Mouse (Mus musculus) left cerebral cortex, postnatal 36 days (tissue): ENCODE measurements around the gene Map3k12. TPM values are rescaled to one million over a fixed set of nuclear protein-coding genes. Genes with fewer than 3 reads are reported as not detected.
A peak's percentile ranks its signal among the peaks of the same experiment; 100 is the strongest.

Source experiments
- DNase-seq, 2 experiments: peaks; one replicate each; pipeline ENCODE4 v3.0.0; 2021 to 2022; ENCODE audit warnings: low spot score in 2 of 2, mixed read lengths in 1 of 2
- intact Hi-C: fragments of 180-260 bp; cut with DNase I; formaldehyde crosslinking; loops from one replicate; pipeline ENCODE4 v1.15.1; 2025
- total RNA-seq, 2 experiments: library from RNA; stranded (reverse); gene quantifications; 2 replicates each; pipeline ENCODE4 v1.2.3; 2021

The Map3k12 gene
- total RNA-seq, 2 experiments from 2014 or later = 96.4 to 98.8 TPM

DNA sequence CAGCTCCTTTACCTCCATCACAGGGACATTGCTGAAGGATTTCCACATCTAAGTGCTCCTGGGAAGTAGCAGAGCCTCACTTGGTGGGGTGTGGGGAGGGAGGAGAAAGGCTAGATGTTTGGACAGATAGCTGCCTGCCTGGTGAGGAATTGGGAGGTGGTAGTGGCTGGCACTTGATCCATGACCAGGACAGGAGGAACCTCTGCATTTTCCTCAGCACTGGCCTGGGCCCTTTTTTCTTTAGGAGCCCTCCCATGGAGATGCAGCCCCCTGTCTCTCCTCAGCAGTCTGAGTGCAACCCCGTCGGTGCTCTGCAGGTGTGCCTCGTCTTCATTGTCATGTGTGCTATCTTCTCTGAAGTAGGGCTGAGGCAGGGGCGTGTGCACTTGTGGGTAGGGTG is 4.6 kb upstream of the Map3k12 start:
- intact Hi-C loops = loop anchor here (10.0 kb wide), 1 partner anchor 143 kb away; no protein-coding TSS in a partner anchor
- no peak for DNase-seq

DNA sequence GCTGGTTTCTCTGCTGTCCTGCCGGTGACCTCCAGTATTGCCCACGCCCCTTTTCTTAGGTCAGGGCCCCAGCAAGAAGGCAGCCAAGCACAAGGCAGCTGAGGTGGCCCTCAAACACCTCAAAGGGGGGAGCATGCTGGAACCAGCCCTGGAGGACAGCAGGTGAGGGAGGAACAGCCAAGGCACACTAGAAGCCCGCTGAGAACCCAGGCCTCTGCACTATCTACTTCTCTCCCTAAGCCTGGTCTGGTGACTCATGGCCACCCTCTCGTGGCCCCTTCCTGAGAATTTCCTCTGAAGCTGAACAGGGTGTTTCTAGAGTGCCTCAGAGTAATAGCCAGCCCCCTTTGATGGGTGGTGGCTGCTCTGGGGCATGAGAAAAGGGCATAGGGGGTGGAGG is 3.6 kb upstream of the Map3k12 start:
- DNase-seq = no peak
- intact Hi-C loops = loop anchor here (10.0 kb wide), 1 partner anchor 144 kb away; no protein-coding TSS in a partner anchor

DNA sequence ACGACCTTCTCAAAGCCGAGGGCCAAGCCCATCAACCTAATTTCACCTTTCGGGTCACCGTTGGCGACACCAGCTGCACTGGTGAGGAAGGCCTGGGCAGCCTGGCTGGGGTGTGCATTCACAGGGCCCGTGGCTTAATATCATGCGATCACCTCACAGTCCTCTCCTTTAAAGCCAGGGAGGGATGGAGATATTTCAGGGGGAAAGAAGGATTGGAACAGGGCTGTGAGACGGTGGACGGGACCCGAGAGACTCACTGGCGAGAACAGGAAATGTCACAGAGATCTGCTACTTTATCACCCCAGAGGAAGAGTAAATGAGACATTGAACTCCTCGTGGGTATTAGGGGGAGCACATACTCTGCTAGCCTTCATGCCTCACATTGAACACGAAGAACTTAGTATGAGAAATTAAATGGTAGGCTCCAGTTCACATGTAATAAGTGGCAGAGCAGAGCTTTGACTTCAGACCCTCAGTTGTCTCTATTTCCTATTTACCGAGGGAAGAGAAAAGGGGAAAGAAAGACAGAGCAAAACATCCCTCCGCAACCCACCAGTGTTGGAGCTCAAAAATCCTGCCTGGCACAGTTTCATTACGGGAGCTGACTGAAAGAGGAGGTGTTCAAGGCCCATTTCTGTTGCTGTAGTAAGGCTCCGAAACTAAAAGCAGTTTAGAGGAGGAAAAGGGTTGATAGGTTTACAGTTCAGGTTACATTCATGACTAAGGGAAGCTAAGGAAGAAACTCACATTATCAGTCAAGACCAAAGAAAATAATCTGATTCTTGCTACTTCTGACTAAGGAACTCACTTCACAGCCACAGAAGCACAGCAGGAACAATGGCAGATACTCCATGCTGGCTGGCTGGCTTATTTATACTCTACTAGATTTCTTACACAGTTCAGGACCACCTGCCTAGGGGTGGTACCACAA is 2.6 kb upstream of the Map3k12 start:
- no peak for DNase-seq
- intact Hi-C loops = loop anchor here (2.0 to 10.0 kb wide), 2 partner anchors 67 to 145 kb away; no protein-coding TSS in a partner anchor

DNA sequence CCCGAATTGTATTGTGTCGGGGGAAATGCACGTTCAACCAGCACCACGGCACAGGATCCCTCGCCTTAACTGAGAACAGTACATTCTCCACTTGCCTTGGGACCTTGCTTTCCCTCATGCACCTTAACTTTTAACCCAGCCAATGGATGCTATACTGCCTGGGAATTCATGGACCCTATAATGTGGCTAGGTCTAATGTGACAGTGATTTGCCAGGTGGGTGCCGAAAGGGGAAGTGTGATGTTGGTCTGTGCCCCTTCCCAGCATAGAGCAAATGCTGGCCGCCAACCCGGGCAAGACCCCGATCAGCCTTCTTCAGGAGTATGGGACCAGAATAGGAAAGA is 2.0 kb upstream of the Map3k12 start:
- no peak for DNase-seq
- intact Hi-C loops = loop anchor here (1.0 to 2.0 kb wide), 2 partner anchors 49 to 68 kb away; partner anchors contain the start of gene Pcbp2

DNA sequence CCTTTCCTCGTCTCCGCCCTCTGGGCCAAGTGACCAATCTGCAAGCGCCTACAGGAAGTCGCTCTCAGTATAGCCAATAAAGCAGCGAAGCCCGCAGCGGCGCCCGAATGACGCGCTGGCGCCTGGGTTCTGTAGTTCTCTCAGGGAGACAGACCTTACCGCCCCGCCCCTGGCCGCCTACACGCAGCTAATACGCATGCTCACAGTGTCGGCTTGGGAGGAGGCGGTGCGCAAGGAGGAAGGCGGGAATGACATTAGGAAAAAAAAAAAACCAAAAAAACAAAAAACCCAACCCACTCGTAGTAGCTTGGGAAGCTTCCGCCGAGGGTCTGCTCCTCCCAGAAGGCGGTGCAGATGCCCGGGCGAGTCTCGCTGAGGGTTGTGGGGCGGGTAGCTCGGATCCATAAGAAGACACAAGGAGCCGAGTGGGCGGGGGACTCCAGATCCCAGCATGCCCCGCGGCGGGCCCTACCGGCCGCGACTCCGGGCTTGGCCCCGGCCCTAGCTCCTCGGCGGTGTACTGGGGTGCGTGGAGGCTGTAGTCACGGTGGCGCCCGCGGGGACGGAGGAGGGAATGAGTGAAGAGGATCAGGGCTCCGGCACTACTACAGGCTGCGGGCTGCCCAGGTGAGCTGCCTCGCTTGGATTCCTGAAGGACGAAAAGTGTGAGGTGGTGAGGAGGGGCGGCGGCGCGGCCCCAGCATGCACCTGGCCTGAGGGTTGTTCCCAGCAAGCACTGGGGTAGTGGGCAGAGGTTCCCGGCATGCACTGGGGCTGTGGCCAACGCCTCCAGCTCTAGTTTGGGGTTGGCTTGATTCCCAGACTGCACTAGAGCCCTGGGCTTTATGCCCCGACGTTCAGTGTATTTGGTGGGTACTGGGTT is 1.4 kb upstream of the Map3k12 start, which contains the start of gene Tarbp2:
Gene Tarbp2, plus strand, starts transcription at position 217 of the 883 bp plus-strand sequence.
- DNase-seq = peak; percentile 100
- intact Hi-C loops = loop anchor here (1.0 to 2.0 kb wide), 2 partner anchors 48 to 69 kb away; partner anchors contain the start of gene Pcbp2

DNA sequence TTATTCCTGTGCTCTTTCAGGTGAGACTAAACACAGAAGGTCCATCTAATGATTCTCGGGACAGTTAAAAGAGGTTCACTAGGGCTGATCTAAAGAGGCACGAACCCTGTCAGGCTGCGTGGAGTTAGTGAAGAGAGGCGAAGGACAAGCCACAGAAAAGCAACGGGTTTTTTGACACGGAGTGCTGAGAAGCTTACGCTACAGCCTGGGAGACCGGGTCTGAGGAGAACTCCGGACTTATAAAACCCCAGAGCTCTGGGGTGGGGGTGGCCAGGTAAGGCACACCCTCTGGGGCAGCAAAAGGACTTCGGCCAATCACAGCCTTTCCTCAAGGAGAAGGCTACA is 739 bp upstream of the Map3k12 start:
- intact Hi-C loops = no loop called here
- no peak for DNase-seq

DNA sequence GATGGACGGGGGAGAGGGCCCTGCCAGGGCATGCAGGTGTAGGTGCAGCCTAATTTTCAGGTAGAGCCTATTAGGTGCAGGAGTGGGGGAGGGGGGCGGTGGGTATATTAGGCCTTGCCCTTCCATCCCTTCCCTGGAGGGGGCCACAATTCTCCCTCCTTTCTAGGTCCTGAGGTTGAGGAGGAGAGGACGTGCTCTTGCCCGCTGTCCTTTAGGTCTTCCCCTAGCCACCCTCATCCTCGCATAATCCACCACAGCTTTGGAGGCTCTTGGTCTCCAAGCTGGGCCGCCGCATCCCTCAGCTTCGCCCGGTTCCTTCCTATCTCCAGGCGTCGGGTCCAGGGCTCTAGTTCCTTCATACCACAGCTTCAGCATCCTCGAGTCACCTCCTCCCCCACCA is 571 bp downstream of the Map3k12 start:
- intact Hi-C loops = no loop called here
- DNase-seq = peak in 1 of 2 experiments; percentile 42

DNA sequence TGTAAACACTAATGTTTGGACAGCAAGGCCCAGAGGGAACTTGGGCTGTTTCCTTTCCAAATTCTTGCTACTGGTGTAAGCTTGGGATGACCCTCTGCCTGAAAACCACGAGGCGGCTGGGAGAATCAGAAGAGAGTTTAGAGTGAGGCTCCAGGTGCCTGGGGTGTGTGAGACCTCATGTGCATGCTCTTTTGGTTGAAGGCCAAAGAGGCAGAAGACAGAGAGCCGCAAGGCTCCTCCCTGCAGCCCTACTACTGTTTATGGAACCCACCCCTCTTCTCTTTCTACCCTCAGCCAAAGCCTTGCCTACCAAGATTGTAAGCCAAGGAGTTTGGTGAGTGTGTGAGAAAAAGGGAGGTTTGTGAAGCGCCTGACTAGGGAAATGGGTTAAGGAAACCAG is 1.1 kb downstream of the Map3k12 start:
- DNase-seq = no peak

DNA sequence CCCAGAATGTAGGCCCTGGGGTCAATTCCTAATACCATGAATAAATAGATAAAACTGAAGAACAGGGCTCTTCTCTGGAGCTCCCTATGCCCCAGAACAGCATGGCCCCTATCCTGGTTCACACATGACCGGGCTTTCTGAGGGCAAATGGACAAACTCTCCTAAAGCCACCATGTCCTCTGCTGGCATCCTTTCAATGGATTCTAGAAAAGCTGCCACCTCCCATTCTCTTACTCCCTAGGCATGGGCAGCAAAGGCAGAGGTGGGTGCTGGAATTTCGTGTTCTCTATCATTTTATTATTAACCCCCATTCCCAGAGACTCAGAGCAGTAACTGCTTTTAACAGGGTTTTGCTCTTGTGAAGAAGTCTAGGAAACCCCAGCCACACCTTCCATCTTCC is 1.6 kb downstream of the Map3k12 start:
- no peak for DNase-seq
- intact Hi-C loops = no loop called here

More for the DNA sequence above, 1.1 kb downstream of the Map3k12 start:
- intact Hi-C loops = no loop called here

DNA sequence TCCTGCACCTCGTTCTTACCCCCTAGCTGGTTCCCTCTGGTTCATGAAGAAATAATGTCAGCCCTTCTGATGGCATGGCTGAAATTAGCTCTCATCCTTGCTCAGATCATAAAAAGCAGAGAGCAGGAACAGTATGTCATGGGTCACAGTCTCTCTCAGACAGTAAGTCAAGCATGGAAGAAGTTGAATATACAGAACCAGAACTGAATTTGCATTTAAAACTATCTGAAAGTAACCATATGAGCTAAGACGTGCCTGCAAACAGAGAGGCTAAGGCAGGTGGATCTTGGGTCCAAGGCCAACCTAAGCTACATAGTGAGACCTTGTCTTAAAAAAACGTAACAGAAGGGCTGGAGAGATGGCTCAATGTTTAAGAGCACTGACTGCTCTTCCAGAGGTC is 3.9 kb downstream of the Map3k12 start:
- DNase-seq = no peak
- intact Hi-C loops = no loop called here

DNA sequence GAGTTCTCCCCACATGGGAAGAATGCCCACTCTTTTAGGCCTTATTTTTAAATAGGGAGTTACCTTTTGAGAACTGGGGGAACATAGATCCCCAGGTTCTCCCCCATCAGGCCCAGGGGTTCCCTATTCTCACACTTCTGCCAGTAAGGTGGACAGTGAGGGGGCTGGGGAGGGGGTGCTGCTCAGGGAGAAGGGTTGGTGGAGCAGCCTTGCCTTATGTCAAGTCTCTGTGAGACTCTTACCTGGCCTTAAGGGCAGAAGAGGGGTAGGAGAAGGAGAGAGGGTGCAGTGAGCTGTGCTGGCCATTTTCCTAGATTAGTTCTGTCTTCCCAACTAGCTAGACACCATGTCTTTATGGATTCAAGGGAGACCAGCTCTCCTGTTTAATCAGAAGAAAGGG is 4.4 kb downstream of the Map3k12 start:
- intact Hi-C loops = no loop called here
- DNase-seq = no peak

DNA sequence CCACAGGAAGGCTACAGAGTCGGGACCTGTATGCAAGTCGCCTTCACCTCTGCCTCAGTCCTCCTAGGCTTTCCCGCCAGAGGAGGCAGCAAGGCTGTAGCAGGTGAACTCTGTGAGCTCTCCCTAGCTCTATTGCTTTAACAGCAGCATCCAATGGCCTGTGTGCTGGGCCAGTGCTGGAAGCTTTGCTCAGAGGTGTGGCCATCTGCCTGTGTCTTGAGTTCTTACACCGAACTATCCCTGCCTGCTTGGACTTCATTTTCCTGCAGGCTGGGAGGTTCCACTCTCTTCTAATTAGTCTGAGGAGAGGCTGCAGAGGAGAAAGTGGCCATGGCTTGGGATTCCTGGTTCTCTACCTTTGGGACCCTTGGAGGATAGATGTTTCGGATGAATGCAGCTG is 4.9 kb downstream of the Map3k12 start:
- peak in 1 of 2 experiments; percentile 12 for DNase-seq
- intact Hi-C loops = no loop called here

DNA sequence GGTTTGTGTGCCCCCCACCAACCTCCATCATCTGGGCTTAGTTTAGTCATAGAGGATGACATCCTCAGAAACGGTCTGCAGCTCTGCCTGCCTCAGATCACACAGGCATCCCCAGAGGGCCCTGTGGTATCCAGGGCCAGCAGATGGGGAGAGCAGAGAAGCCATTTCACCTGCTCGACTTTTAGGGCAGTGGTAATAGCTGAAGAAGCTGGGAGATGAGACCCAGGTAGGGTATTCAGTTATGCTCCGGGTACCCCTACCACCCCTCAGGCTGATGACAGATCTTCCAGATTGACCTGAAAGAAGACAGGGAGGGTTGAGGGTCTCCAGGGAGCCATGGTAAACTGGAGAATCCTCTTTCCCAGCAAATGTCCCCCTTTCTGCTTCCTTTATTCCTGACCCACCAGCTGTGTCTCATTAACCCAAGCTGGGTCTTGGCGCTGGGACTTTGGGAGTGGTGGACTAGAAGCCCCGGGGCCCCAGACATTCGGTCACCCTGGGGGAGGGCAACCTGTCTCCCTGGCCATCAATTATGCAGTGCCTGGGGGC is 5.5 kb downstream of the Map3k12 start:
- no peak for DNase-seq
- intact Hi-C loops = no loop called here

DNA sequence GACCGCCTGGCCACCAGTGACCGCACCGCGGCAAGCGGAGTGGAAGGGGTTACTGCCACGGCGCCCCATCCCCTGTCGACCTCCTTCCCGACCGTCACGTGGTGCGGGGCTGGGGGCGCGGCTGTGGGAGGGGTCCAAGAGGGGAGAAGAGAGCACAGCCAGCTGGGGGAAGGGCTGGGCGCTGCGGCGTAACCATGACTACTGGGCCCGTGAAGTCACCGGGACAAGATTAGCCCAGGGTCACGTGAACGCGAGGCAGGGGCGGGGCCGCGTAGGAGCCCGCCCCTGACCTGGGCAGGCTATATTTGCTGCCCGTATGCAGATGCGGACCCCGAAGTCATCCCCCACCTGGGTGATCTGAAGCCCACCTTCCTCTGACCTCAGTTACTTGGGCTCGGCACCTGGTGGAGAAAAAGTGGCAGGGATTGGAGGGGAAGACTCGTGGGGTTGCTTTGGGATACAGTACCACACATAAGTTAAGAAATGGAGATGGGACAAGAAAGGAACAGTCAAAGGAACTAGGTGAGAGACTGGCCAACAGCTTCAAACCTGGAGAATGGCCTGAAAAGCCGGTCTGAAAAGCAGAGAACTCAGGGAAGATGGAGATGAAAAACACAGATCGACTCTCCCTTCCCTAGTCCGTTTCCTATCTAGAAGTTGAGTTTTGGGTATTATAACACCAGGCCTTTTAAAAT is 6.1 kb downstream of the Map3k12 start:
- peak; percentile 84 to 87 for DNase-seq
- intact Hi-C loops = no loop called here

DNA sequence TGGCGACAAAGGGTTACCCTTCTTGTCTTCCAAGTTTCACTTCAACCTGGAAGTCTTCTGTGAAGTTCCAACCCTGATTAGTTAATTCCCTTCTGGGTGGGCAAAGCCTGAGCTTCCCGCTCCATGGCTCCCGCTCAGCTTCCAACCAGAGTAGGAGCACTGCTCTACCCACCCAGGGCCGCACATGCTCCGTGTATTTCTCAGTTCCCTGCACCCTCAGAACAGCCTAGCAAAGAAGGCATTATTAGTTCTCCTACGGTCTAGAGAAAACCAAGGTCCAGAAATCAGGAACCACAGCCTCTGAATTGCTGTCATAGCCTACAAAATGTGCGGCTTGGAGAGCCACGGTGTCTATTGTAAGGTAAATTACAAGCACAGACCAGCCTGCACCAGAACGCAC is 6.8 kb downstream of the Map3k12 start:
- intact Hi-C loops = no loop called here
- DNase-seq = peak in 1 of 2 experiments; percentile 34

DNA sequence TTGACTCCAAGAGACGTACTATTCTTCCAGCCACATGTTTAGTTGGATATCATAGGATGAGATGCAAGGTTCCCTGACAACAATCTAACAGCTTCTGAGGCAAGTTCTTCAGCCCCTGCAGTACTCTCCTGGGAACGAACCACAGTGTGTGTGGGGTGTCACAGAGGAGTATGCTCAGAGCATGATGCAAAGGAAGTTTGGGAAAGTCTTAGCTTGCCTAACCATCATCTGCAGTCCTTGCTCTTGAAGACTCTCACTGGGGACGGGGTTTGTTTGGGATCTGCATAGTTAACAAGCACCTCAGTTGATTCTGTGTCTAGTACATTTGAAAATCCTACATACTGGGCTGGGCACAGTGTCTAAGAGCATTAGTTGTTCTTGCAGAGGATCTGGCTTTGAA is 8.5 kb downstream of the Map3k12 start:
- intact Hi-C loops = no loop called here
- no peak for DNase-seq

DNA sequence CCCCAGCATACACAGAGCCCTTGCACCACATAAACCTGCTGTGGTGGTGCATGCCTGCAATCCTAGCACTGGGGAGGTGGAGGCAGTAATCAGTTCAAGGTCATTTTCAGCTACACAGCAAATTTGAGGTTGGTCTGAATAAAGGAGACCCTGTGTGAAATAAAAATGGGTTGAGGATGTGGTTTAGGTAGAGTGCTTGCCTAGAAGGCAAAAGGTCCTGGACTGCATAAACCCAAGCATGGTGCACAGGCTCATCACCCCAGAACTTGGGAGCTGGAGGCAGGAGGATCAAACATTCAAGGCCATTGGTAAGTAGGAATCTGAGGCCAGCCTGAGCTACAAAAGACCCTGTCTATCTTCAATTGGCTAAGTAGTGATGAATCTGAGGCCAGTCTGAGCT is 9.3 kb downstream of the Map3k12 start:
- intact Hi-C loops = no loop called here
- no peak for DNase-seq

DNA sequence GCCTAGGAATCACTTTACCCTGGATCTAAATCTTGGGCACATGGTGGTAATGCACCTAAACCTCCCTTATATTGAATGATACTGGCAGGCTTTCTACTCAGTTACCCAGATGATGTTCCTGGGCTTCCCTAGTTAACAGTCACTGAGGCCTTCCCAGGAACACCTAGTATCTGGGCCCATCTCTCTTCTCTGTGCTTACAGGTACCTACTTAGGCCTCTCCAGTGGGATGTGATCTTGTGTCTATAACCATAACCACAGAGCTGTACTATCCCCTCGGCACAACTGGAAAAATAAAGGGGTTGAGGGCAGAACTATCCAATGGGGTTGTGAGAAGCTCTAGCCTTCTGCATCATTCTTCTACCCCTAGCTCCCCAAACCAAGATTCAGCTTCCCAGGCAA is 10.0 kb downstream of the Map3k12 start:
- intact Hi-C loops = no loop called here
- DNase-seq = no peak

DNA sequence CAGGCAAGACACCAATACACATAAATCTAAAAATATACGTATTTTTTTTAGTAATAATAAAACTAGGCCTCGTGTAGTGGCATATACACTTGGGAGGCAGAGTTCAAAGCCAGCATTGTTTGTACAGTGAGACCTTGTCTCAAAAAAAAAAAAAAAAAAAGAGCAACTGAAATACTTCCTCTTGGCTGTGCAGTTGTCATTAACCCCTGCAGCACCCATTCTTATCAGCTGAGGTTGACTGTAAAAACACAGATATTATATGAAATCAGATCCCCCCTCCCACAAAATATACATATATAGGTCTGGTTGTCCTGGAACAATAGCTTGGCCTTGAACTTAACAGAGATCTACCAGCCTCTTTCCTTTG is 10.4 kb downstream of the Map3k12 start:
- intact Hi-C loops = no loop called here
- DNase-seq = no peak
